Mouse (Mus musculus): Measurements from ENCODE around the gene Rnaseh2c. TPM values are rescaled to one million over a fixed set of nuclear protein-coding genes. Genes with fewer than 3 reads are reported as not detected.
A peak's percentile ranks its signal among the peaks of the same experiment; 100 is the strongest.

Gene Rnaseh2c
- total RNA-seq (2022): 10 to 100 TPM; 49.9 to 66.3 (median 64.9) TPM

GRCm38 (mm10) chr19:5601752-5602541 is at the start of gene Rnaseh2c:
Gene Rnaseh2c (plus strand): TSS chr19:5601873.
- DNase-seq (ENCODE audit: low spot score): peak; percentile 78

DNA sequence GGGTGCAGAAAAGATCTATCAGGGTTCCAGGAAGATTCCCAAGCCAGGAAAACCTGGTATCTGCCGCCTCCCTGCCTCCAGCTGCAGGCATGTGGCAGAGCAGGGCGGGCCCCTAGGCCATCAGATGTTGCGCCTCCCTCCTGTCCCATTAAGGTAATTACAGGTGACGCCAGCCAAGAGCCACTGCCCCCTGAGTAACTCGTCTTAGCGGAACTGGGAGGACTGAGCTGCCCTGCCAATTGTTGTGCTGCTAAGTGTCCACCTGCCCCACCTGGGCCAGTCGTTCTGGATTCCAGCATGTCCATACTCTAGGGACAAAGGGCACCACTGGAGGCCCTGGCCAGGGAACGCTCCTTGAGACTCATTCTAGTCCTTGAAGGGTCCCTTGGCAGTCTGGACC is 47.9 kb upstream of the Rnaseh2c start:
- DNase-seq (ENCODE audit: low spot score): no peak

GRCm38 (mm10) chr19:5554212-5554611 is 47.5 kb upstream of the Rnaseh2c start:
- DNase-seq (ENCODE audit: low spot score): no peak

DNA sequence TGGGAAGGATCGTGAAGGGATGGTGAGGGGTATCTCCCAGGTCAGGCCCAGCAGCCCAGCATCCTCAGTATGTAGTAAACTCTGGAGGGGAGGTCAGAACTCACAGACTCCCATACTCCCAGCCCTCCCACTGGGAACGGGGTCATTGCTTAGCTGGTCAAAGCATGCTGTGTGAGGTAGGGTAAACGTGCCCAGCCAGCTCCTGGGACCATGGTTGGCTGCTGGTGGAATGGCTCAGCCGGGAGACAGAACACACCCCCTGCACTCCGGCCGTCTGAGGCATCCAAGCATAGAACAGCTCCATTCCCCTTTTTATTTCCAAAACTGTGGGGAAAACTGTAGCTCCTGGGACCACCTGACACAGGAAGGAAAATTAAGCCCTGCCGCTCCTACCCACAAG is 43.5 kb upstream of the Rnaseh2c start:
- DNase-seq (ENCODE audit: low spot score): no peak

DNA sequence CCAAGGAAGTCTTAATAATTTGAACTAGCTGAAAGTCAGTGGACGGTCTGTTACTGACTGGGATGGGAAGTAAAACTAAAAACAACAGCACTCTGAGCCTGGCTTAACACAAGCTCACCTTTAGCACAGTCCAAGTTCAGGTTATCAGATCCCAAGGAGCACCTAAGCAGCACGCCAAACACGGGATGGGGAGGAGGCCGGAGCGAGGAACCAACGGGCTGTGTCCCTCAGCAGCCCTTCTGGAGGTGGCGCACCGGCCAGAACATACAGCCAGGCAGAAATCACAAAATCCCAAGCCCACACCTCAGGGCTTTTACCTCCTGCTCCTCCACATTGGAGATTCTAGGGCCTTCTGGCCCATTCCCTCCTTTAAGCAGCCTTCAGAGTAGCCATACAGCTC is 42.9 kb upstream of the Rnaseh2c start:
- DNase-seq (ENCODE audit: low spot score): no peak

DNA sequence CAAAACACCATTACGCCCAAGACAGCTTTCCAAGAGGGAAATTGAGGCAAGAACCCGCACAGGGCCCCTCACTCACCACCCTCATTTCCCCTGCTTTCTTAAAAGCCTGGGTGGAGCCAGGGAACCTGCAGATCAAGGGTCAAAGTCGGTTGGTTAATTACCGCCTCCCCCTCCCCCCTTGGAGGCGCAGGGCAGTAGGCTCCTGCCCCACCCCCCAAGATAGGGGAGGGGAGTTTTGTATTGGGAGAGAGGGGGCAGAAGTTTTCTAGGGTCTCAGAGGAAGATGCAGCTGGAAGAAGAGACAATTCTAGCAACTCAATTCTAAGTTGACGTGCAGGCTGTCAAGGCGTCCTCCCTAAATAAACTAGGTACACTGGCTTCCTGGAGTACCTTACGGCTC is 42.4 kb upstream of the Rnaseh2c start:
- no peak for DNase-seq (ENCODE audit: low spot score)

DNA sequence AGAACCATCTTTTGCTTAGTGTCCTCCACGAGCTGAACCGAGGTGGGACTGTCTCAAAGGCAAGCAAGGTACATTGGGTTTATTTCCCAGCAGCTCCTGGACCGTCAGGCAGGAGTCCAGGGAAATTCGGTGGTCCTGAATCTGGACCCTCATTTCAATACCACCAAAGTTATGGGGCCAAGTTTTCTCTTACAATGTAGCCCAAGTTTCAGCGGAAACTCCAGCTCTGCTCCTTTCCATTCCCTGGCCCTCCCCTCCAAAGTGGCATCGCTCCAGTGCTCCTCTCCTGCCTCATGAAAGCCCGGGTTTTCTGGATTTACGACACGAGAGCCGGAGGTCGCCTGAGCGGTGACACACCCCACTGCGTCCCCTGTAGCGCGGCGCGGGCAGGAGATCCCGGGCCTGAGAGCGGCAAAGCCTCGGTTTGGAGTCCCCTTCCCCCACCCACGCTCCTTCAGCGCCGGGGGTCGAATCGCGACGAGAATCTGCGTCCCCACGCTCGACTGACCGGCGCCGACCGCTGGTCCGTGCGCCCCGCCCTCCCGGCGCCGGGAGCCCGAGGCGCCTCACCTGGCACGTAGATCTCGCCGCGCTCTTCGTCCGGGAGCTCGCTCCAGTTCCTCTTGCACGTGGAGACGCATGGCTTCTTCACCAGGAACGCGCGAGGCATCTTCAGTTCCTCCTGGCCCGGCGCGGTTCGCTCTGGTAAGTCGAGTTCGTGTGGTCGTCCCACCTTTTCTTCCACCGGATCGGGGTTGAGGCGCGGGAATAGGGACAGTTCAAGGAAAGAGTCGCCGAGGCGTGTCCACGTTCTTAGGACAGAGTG is 41.8 kb upstream of the Rnaseh2c start:
- no peak for DNase-seq (ENCODE audit: low spot score)

GRCm38 (mm10) chr19:5560457-5561041 is 41.1 kb upstream of the Rnaseh2c start, which contains the start of gene Ovol1:
Gene Ovol1 (minus strand): TSS chr19:5560646.
- DNase-seq (ENCODE audit: low spot score): no peak

DNA sequence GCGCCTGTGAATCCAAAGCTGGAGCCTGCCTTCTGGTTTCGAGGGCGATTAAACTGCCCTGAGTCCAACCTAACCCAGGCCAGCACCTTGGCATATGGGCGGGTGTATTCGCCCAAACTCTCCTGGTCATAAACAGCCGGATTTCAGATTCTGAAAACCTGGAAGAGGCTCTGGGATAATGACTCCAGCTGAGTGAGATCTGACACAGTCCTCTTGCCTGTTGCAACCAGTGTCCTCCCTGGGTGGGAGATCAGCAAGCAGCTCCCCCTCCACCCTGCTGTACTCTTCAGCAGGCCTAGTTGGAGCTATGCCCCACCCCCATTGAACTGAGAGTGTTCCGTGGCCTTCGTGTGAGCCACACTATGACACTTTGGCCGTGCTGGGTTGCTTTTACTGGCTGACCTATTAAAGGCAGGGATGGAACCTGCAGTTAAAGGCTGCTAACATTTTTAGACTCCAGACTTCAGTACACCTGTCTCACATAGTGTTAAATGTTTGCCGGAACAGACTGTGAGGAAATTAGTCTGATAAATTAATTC is 40.4 kb upstream of the Rnaseh2c start:
- no peak for DNase-seq (ENCODE audit: low spot score)

DNA sequence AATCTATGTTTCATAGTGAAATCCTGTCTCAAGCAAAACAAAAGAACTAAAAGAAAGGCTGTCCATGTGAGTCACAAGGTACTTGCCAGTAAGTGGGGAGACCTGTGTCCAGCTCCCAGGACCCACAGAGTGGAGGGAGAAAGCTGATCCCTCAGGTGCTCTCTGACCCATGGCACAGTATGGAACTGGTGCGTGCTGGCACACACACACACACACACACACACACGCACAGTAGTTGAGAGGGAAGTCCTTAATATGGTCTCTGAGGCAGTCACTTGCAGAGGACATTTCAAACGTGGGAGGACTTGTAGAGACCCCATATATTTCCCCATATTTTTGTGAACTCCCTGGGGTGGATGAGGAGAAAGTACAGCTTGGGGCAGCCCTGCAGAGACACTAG is 39.8 kb upstream of the Rnaseh2c start:
- no peak for DNase-seq (ENCODE audit: low spot score)

GRCm38 (mm10) chr19:5562776-5563175 is 38.9 kb upstream of the Rnaseh2c start:
- no peak for DNase-seq (ENCODE audit: low spot score)

DNA sequence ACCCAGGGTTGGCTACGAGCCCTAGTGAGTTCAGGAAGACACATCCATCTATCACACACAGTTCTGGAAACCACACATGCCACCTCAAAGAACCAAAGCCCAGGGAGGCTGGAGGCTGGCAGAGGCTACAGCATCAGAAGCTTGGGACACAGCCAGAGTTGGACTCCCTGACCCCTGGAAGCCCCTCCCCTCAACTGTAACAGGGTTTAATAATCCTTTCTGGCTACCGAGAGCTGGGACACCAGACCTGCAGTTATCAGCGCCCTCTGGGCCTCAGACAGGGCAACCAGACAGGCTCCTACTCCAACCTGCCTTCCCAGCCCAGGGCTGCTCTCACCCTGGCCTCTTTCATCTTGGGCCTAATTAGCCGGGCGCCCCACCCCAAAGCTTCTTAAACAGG is 35.4 kb upstream of the Rnaseh2c start:
- DNase-seq (ENCODE audit: low spot score): no peak

DNA sequence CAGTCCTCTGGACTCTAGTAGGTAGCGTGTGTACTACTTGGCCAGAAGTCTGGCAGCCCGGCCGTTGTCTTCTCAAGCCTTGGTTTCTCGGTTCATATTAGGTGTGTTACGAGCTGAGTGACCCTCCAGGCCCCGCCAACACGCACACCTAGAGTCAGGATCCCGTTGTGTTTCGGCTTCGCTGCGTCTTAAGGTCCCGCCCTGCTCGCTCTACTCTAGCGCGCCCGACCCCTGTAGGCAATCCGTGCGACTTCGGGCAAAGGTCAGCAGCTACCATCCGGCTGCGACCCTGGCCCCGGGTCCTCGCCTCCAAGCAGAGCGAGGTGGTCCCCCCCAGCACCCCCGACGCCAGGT is 34.5 kb upstream of the Rnaseh2c start:
- DNase-seq (ENCODE audit: low spot score): no peak

- peak; percentile 89 for DNase-seq (ENCODE audit: low spot score)
Observed at GRCm38 (mm10) chr19:5567534-5568469, 33.9 kb upstream of the Rnaseh2c start, which contains the start of gene Ap5b1. Gene Ap5b1 (plus strand): TSS chr19:5568025.

- peak; percentile 81 for DNase-seq (ENCODE audit: low spot score)
Observed at GRCm38 (mm10) chr19:5568470-5569140, 33.1 kb upstream of the Rnaseh2c start.

GRCm38 (mm10) chr19:5569521-5569920 is 32.2 kb upstream of the Rnaseh2c start:
- no peak for DNase-seq (ENCODE audit: low spot score)

DNA sequence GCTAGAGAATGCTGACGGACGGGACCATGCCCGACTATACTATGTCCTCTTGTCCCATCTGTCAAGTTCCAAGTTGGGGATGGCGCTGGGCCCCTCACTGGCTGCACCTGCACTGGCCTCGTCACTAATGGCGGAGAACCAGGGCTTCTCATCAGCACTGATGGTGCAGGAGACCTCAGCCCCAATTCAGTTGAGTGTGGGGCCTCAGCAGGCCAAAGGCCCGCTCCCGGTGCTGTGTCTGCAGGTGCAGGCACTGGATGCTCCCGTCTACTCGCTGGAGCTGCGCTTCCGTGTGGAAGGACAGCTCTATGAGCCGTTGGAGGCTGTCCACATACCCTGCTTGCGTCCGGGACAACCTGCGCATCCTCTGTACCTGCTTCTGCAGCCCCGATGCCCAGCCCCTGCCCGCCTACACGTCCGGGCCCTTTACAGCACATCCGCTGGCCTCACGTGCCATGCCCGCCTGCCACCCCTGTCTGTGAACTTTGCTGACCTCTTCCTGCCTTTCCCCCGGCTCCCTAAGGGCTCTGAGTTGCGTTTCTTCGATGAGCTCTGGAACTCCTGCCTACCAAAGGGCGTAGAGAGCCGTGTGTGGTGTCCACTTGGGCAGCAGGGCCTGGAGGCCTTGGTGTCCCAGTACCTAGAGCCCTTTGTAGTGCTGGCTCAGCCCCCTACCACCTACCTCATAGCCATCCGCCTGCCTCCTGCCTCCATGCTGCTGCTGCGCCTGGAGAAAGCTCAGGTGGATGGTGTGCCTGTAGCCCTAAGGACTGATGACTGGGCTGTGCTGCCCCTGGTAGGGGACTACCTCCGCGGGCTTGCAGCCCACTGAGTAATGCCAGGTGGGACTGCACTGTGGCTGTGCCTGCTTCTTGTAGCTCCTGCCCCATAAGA is 31.1 kb upstream of the Rnaseh2c start:
- DNase-seq (ENCODE audit: low spot score): no peak

- peak; percentile 16 for DNase-seq (ENCODE audit: low spot score)
Observed at GRCm38 (mm10) chr19:5571831-5572230, 29.8 kb upstream of the Rnaseh2c start.
